Mouse (Mus musculus) C2C12 (cell line): ENCODE measurements around the gene Plscr1. TPM values are rescaled to one million over a fixed set of nuclear protein-coding genes. Genes with fewer than 3 reads are reported as not detected.

ENCODE experiments used
- H3K27me3 ChIP-seq: one replicate; pipeline ENCODE4 v1.6.1; 2011; ENCODE audit not compliant: control insufficient read depth, insufficient read depth, insufficient read length
- H3K36me3 ChIP-seq: one replicate; pipeline ENCODE4 v1.6.1; 2011; ENCODE audit not compliant: control insufficient read depth, insufficient read depth
- H3K4me3 ChIP-seq: one replicate; pipeline ENCODE4 v1.5.1; 2011; ENCODE audit warnings: mild to moderate bottlenecking, control low read depth; ENCODE audit not compliant: poor library complexity, insufficient read depth, severe bottlenecking
- H3K79me2 ChIP-seq: one replicate; pipeline ENCODE4 v1.6.1; 2011; ENCODE audit not compliant: control insufficient read depth, insufficient read depth
- H3K79me3 ChIP-seq: one replicate; pipeline ENCODE4 v1.6.1; 2011; ENCODE audit warnings: low read depth, control low read depth
- H3ac ChIP-seq: one replicate; pipeline ENCODE3; 2011; ENCODE audit warnings: low read depth; ENCODE audit not compliant: control insufficient read depth, insufficient read length
- CEBPB ChIP-seq: IDR thresholded peaks from one replicate; pipeline ENCODE4 v1.6.1; 2011; ENCODE audit warnings: low read depth, mild to moderate bottlenecking, control low read depth, moderate library complexity
- CTCF ChIP-seq: IDR thresholded peaks from one replicate; pipeline ENCODE4 v1.5.1; 2011; ENCODE audit not compliant: control insufficient read depth, insufficient read depth, insufficient read length
- FOSL1 ChIP-seq: IDR thresholded peaks from one replicate; pipeline ENCODE4 v1.8.0; 2011; ENCODE audit warnings: mild to moderate bottlenecking, low read length; ENCODE audit not compliant: poor library complexity, insufficient read depth, severe bottlenecking
- MAX ChIP-seq: IDR thresholded peaks from one replicate; pipeline ENCODE4 v1.6.1; 2011; ENCODE audit warnings: mild to moderate bottlenecking, control low read depth
- MYOD1 ChIP-seq: IDR thresholded peaks from one replicate; pipeline ENCODE4 v1.6.1; 2011; ENCODE audit warnings: low read depth; ENCODE audit not compliant: control insufficient read depth, insufficient read length
- MYOG ChIP-seq: IDR thresholded peaks from one replicate; pipeline ENCODE4 v1.6.1; 2011; ENCODE audit not compliant: control insufficient read depth, insufficient read length; ENCODE audit errors: extremely low read depth
- USF1 ChIP-seq: IDR thresholded peaks from one replicate; pipeline ENCODE4 v1.6.1; 2011; ENCODE audit warnings: low read depth, mild to moderate bottlenecking, control low read depth, moderate library complexity
- polyA plus RNA-seq: library from polyadenylated mRNA; unstranded; fragments of >200 nt; fragmentation: generic; extraction: Trizol; gene quantifications from one replicate; pipeline ENCODE4 v1.2.1, GENCODE M21; 2012; ENCODE audit warnings: missing spikeins

Gene Plscr1
- polyA plus RNA-seq, 1 experiment: 41.1 TPM

DNA sequence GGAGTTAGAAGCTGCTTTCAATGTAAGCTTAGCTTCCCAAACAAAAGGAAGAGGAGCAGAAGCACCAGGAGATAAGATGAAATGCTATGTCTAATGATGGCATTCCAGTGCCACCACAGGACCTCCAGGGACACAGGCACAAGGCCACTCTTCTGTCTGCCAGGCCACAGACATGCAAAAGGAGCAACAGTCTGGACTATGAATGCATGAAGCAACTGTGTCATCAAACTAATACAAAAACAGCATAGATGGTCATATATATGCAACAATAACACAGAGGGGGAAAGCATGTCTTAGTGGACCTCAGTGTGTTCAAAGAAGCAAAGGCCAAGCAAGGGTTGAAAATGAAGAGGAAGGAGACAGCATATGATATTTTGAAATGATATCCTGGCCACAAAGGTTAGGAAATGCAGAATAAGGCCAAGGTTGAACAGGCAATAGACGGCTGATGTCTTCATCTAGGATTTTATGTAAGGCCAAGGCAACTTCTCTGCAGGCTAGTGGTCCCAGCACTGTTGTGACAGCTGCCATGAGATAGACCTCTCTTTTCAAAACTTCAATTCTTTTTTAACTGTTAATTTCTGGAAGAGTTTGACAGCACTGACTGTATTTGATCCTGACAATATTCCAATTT lies 24.8 kb upstream of the Plscr1 start:
- TF ChIP-seq MAX (no peak), CTCF (no peak), FOSL1 (no peak), MYOG (no peak), MYOD1 (no peak), USF1 (no peak), CEBPB (no peak)
- H3K4me3 ChIP-seq: no peak overlapping the region
- no peaks in the 10 kb centered on the region for H3K79me2 ChIP-seq
- no peaks in the 10 kb centered on the region for H3K79me3 ChIP-seq
- no peaks in the 10 kb centered on the region for H3K27me3 ChIP-seq
- H3K36me3 ChIP-seq: no peaks in the 10 kb centered on the region
- H3ac ChIP-seq: no peak overlapping the region

DNA sequence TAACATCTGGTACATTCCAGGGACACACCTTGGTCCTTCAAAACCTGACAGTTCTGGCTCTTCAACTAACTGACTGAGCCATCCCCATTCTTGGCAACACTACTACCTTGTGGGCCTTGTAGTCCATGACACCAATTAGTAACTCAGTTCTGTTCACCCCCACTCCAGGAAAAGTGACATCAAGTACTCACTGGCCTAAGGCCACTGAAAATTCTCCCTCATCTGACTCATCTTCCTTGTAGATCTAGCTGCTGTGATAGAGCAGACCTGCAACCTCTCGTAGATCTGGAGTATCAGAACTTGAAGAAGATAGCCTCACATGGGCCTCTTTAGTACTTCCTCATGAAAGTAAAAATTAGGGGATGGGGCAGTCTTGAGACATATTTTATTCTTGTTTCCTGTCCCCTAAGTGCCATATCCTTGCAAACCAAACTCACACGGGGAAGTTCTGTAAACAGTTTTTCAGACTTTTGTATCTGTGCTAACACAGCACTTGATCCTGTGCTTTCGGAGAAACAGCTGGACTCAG lies 23.4 kb upstream of the Plscr1 start:
- Histone ChIP-seq H3K79me3 (no peaks in the 10 kb centered on the region), H3K79me2 (no peaks in the 10 kb centered on the region), H3ac (no peak overlapping the region), H3K4me3 (no peak overlapping the region), H3K27me3 (no peaks in the 10 kb centered on the region), H3K36me3 (no peaks in the 10 kb centered on the region)
- no peak for TF ChIP-seq CTCF
- no peak for TF ChIP-seq USF1
- TF ChIP-seq MYOD1: no peak
- TF ChIP-seq FOSL1: no peak
- TF ChIP-seq CEBPB: no peak
- no peak for TF ChIP-seq MAX
- no peak for TF ChIP-seq MYOG

DNA sequence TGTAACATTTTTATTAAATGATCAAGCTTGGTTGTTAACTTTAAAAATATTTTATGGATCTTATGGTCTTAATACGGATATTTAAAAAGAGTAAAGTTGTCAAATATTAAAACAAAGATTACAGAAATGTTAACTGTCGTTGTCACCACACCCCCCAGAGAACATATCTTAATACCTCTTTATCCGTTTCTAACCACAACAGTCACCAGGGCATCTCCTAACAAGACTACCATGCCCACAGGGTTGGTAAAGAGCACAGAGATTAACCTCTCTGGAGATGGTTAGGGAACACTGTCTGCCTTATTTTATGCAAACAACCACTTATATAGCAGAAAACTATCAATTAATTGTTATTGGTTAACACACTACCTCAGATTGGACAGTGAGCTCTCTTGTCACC lies 22.8 kb upstream of the Plscr1 start:
- Histone ChIP-seq H3K27me3 (no peaks in the 10 kb centered on the region), H3K36me3 (no peaks in the 10 kb centered on the region), H3K4me3 (no peak overlapping the region)

DNA sequence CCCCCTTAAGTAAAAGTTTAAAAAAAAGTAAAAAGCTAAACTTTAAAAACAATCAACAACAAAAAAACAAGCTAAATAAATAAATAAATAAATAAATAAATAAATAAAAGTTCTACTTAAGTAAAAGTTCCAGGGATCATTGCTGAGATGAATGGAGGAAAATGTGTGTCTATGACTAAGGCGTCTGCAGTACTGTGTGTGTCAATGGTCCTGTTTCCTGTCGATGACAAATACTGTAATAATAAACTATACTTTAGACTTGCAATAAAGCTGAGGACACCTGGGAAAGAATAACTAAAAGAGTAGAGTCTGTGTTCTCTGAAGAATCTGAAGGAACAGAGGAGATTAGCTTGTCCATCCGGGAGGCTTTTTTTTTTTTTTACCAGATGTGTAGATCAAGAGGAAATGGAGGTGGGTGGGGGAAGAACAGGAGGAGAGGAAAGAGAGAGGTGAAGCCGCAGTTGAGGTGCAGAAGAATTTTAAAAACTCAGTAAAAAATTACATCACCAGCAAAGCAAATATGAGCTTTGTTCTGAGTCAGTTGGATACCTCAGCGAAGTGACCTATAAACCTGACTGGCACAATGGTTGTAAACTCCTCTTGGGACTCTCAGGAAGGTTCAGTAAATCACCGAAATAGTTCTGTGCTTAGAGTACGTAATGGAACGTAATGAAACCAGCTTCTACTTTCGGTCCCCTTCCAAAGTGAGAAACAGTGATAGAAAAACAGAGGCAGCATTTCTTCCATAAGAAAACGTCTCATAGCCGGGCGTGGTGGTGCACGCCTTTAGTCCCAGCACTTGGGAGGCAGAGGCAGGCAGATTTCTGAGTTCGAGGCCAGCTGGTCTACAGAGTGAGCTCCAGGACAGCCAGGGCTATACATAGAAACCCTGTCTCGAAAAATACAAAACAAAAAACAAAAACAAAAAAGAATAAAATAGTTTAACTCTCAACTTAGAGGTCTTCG lies 20.4 kb upstream of the Plscr1 start:
- H3K27me3 ChIP-seq: no peaks in the 10 kb centered on the region
- no peak overlapping the region for H3K4me3 ChIP-seq
- H3ac ChIP-seq: no peak overlapping the region
- H3K79me2 ChIP-seq: no peaks in the 10 kb centered on the region
- H3K36me3 ChIP-seq: no peaks in the 10 kb centered on the region
- H3K79me3 ChIP-seq: no peaks in the 10 kb centered on the region
- no peak for TF ChIP-seq MYOG
- no peak for TF ChIP-seq CTCF
- TF ChIP-seq CEBPB: no peak
- no peak for TF ChIP-seq MYOD1
- TF ChIP-seq MAX: no peak
- no peak for TF ChIP-seq USF1
- TF ChIP-seq FOSL1: no peak

More for the DNA sequence above, 22.8 kb upstream of the Plscr1 start:
- Histone ChIP-seq H3K79me3 (no peaks in the 10 kb centered on the region), H3ac (no peak overlapping the region), H3K79me2 (no peaks in the 10 kb centered on the region)
- TF ChIP-seq USF1: no peak
- TF ChIP-seq MAX: no peak
- TF ChIP-seq MYOG: no peak
- TF ChIP-seq CEBPB: no peak
- TF ChIP-seq CTCF: no peak

- Histone ChIP-seq H3K27me3 (no peaks in the 10 kb centered on the region), H3K79me2 (no peaks in the 10 kb centered on the region), H3ac (no peak overlapping the region), H3K4me3 (no peak overlapping the region), H3K79me3 (no peaks in the 10 kb centered on the region), H3K36me3 (no peaks in the 10 kb centered on the region)
- TF ChIP-seq CEBPB (no peak), FOSL1 (no peak), USF1 (no peak), MYOD1 (no peak), MAX (no peak), CTCF (no peak), MYOG (no peak)
These were observed 19.7 kb upstream of the Plscr1 start for GRCm38 (mm10) chr9:92229833-92230205.
